Mouse (Mus musculus) layer of hippocampus, postnatal 10 days (tissue): Measurements from ENCODE around the gene AU040320. TPM values are rescaled to one million over a fixed set of nuclear protein-coding genes. Genes with fewer than 3 reads are reported as not detected.

Experiments
- DNase-seq, 2 experiments: peaks; one replicate each; pipeline ENCODE4 v3.0.0; 2021; ENCODE audit warnings: low spot score in 2 of 2
- total RNA-seq, 2 experiments: library from RNA; stranded (reverse); gene quantifications; 2 replicates each; pipeline ENCODE4 v1.2.3; 2021

The AU040320 gene
- total RNA-seq, 2 experiments from 2014 or later: 48.1 to 48.9 TPM

DNA sequence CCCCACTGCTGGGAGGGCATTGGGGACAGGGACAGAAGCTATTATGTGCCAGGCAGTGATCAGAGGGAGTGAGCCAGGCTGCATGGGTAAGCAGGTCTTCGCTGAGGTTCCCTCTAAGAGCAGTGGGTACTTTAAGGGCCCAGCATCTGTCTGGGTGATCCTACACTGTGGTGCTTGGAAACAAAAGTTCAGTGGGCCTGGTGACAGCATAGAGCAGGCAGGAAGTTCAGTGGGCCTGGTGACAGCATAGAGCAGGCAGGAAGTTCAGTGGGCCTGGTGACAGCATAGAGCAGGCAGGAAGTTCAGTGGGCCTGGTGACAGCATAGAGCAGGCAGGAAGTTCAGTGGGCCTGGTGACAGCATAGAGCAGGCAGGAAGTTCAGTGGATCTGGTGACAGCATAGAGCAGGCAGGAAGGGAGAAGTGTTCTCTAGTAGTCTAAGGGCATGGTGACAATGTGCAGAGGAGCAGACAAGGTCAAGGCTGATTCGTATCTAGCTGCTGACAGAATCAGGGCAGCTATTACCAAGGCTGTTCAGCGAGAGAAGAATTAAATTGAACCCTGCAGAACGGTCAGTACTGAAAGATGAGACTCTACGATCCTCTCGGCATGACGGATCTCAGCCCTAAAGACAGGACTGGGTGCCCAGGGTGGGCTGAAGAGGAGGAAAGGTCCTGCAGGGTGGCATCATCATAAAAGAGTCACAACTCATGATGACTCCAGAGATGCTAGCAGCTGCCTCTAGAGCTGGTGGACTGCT lies 96.9 kb downstream of the AU040320 start:
- no peak for DNase-seq

DNA sequence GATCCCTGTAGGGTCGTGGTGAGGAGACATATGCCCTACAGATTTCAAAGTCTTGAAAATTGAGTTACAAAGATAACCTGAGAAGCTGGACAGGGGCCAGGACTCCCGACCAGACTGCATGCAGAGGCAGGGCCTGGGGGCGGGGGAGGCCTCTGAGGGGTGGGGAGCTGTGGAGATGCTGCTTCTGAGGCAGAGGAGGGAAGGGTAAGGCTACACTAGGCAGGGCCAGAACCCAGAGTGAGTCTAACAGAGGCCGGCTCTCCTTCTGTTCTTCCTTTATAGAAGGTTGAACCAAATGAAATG lies 97.4 kb downstream of the AU040320 start:
- no peak for DNase-seq

DNA sequence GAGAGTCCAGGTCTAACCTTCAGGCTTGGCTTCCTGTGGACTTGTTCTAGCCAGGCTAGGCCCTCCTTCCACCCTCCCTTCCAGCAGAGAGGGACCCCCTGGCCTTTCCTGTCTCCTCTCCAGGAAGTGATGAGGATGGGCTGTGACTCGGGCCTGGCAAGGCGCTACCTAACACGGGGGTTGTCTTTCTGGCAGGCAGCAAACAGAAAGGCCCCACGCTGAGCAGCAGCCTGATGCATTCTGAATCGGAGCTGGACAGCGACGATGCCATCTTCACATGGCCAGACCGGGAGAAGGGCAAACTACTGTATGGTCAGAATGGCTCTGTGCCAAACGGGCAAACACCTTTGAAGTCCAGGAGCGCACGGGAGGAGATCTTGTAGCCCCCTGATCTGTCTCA lies 99.6 kb downstream of the AU040320 start:
- DNase-seq: no peak

DNA sequence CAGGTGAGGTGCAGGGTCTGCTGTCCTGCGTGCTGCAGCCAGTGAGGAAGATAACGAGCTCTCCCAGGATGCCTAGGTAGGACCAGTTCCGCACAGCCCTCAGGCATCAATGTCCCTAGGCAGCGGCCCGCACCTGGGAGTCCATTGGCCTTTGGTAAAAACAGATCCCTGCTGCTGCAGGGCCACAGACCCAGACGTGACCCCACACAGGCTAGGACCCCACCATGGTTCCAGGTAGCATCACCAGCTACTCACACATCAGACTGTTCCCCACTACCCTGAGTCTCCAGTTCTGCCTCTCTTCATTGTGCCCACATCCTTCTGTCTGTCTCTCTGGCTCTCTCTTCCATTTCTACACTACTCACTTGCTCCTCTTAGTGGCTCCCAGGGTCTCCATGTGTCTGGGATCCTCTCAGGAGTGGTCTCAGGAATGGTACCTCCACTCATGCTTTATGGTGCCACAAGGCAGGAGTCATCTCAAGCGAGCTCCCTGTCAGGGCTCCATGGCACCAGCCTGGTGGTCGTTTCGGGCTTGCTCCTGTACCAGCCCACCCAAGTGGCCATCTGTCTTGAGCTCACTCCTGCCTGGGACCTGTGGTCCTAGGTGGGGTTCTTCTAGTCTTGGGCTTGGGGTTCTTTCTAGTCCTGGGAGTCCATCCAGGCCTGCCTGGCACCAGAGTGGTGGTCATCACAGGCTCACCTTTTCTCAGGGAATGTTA lies 107.1 kb downstream of the AU040320 start:
- no peak for DNase-seq

DNA sequence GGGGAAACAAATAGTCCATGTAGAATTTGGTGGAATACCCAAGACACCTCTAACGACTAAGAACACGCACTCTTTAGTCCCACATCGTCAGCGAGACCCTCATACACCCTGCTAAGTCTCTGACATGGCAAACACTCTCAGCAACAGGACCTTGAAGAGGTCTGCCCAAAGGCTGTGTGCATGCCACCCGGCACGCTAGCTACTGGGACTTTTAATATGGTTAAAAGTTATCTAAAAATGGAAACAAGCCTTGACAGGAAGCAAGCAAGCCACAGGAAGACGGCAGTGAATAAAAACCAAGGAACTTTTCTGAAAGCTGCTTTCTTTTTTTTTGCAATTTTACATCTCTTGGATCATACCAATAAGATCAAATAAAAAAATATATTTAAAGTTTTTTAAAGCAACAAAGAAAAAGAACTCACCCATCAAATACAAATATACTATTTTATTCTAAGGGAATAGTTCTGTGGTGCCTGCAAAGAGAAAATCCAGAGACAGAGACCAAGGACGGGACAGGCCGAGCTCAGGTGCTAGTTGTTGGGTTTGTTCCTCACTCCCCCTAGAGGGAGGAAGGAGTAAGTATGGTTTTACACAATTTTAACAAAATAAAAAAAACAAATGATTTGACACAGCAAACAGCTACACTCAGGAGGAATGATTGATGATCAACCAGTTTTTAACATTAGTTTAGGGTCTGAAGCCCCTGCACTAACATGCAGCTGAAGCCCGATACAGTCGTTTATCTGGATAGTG lies 108.3 kb downstream of the AU040320 start:
- DNase-seq: no peak

DNA sequence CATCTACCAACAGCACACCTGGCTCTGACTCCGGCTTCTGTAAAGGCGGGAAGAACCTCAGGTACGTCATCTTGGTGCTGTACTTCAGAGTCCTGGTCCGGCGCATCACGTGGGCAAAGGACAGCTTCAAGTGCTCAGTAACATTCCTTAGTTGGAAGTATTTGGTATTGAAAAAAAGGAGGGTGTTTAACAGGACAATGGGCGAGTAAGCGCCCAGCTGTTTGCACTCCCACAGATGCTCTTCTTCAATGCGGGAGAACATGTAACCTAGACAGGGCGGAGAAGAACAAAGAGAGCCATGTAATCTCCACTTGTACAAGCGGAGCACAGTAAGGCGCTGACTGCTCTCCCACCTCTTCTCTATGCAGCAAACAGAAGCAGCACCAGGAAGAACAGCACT lies 115.4 kb downstream of the AU040320 start:
- DNase-seq: no peak

DNA sequence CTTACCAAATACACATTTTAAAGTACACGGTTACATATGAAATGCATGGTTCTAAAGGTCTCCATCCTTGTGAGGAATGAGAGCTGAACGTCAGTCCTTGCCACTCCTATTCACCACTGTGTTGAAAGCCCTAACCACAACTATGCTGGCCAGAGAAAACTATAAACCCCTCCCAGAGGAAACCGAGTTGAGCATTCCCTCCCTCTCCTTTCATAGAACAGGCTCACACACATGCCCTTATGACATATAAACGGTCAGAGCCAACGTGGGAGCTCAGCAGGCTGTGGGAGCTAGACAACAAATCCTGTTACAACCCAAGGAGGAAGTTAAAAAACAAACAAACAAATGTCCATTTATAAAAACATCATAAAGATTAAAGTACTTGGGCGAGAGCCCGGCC lies 119.4 kb downstream of the AU040320 start:
- no peak for DNase-seq

DNA sequence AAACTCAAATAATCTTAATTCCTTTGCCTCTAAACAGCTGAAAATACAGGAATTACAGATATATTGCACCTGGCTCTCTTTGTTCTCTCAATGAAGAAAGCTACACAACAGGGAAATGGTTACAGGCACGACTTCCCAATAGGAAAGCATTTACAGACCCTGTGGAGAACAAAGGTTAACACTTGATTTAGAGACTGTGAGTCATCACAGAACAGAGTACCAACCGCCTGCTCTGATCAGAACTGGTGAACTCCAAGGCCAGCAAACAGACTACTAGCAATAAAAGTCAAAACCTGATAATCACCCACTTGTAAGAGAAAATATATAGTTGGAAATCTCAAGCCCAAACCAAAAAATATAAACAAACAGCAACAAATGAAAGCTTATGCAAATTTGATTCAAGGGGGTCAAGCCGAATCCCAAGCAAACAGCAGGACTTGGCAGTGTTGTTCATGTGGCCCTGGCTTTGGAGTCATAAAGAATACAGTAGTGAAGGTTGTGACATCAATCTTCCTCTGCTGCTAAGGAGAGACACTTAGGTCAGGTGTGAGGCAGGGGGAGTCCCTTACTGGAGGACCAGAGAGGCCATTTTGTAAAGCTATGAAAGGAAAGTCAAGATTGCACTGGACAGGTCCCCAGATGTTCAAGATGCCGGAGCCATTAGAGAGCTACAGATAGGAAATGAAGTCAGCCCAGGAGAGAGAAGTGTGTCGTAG lies 126.4 kb downstream of the AU040320 start:
- no peak for DNase-seq

DNA sequence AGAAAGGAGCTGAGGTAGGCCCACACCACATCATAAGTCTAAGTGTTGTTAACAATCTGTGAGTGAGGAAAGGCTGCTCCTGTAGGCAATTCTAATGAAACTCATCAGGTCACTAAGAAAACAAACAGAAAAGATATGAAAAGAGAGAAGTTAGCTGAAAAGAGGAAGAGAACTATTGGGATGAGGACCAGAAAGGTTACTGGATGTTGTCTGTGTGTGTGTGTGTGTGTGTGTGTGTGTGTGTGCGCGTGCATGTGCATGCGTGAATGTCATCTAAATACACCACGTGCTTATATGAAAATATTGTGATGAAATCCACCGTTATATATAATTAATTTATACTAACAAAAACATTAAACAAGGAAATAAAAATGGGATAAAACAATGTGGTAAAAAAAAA lies 130.3 kb downstream of the AU040320 start:
- no peak for DNase-seq

DNA sequence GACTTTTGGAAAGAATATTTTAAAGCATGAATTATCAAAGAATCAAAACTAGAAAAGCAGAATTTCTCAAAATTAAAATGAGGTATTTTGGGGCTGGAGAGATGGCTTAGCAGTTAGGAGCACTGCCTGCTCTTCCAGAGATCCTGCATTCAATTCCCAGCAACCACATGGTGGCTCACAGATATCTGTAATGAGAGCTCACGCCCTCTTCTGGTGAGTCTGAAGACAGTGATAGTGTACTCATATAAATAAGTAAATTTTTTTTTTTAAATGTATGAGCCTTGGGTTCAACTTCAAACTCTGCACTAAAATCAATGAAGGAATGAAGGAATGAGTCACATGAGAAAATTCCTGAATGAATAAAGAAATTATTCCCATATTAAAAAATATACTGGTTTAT lies 132.6 kb downstream of the AU040320 start:
- DNase-seq: no peak

DNA sequence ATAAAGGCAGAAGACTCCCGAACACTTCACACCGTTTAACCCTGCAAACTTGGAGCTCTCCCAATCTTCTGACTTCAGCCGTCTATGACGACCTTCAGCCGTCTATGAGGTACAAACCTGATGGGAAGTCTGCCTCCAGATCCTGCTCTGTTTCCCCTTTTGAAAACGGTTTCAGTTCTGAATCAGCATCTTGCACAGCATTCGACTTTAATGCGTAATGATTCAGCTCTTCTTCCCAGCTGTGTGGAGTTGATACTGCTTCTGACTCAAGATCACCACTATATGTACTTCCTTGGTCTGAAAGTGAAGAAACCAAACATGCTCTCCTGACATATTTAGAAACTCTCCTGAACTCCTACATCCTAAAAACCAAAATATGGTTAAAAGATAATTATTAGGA lies 136.5 kb downstream of the AU040320 start:
- DNase-seq: no peak

Other genes starting within 250 kb of the AU040320 start
- gene Ago4, start 220.1 kb upstream of the AU040320 start, total RNA-seq: 1 to 10 TPM; 6.9 to 8.4 TPM
- 1 to 10 TPM; 1.9 to 3.2 TPM for gene Clspn, start 196.6 kb upstream of the AU040320 start, total RNA-seq
- gene 5730409E04Rik, start 143.7 kb upstream of the AU040320 start, total RNA-seq: 10 to 100 TPM; 57.3 to 58.1 TPM
- 100 to 1,000 TPM; 145 to 149 TPM for gene Psmb2, start 75.9 kb upstream of the AU040320 start, total RNA-seq
- not detected for gene Tfap2e, start 17.3 kb upstream of the AU040320 start, total RNA-seq
- 100 to 1,000 TPM; 742 to 746 TPM for gene Ncdn, start 106 bp upstream of the AU040320 start, total RNA-seq
- gene Zmym4, start 214.6 kb downstream of the AU040320 start, total RNA-seq: 10 to 100 TPM; 53.6 to 55.4 TPM